Mouse (Mus musculus): ENCODE measurements around the gene Tmem63a. TPM values are rescaled to one million over a fixed set of nuclear protein-coding genes. Genes with fewer than 3 reads are reported as not detected.

The Tmem63a gene
- total RNA-seq, 1 experiment = 14.7 TPM

DNA sequence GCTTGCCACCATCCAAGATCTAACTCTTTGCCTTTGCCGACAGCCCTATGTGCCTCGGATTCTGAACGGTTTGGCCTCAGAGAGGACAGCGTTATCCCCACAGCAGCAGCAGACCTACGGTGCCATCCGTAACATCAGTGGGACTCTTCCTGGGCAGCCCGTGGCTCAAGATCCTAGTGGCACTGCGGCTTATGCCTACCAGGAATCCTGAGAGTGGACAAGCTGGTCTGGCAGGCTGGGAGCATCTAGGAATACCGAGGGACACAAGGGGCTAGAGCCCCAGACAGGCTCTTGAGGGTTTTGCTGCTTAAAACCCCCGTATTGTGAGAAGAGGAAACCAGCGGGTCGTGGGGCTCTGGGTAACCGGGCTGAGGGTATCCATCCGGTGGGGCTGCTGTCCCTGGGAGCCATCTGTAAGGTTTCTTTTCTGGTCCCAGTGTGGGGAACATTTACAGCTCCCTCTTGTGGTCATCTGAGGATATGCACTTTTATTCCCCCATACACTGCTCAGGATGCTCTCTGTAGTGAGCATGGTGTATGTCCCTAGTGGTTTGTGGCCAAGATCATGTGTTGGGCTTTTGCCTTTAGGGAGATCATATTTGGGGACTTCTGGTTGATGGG, 32.1 kb downstream of the Tmem63a start:
- DNase-seq (ENCODE audit: low read depth, low spot score) = peak; percentile 70
- H3K36me3 ChIP-seq (ENCODE audit: control insufficient read depth, insufficient read depth, low read length, poor library complexity, severe bottlenecking) = peaks cover 10% of the 10 kb centered on the region; the same call in 1 of the 2 replicates

DNA sequence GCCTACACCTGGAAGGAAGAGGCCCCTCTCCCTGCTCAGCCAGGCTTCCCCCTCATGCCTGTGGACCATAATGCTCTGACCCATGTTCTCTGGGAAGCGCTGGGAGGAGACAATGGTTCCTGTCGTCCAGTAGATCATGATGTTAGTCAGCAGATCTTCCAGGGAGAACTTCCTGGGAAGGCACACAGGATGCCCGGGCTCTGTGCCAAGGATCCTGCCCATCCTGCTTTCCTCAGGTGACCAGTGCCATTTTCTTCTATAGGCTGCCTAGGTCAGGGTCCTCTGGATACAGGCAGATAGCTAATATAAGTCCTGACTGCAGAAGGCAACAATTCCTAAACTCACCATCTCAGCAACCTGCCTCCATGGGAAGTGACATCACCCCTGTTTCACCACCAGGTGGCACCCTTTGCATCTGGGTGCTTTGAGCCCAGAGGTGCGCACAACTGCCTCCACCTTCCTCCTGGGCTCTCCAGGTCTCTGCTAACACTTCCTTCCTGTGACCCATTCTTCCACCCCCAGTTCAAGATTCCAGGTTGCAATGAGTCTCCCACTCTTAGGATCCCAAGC, 34.1 kb downstream of the Tmem63a start:
- H3K9ac ChIP-seq (ENCODE audit: insufficient read depth, low read depth, low read length, poor library complexity, severe bottlenecking) = no peak overlapping the region
- TF ChIP-seq ZC3H11A (IDR thresholded peaks at IDR 0.05; ENCODE audit: borderline replicate concordance, low read depth, low read length) (peak; percentile 38; the same call in 1 of the 2 replicates), CHD2 (IDR thresholded peaks at IDR 0.05; ENCODE audit: low read depth, low read length) (no peak), ZNF384 (IDR thresholded peaks at IDR 0.05; ENCODE audit: low read depth, low read length) (no peak), MAFK (IDR thresholded peaks at IDR 0.05; ENCODE audit: insufficient read depth, low read depth, low read length) (no peak), HCFC1 (IDR thresholded peaks at IDR 0.05; ENCODE audit: borderline replicate concordance, insufficient read depth, low read length) (no peak)
- DNase-seq (ENCODE audit: low read depth, low spot score) = peak; percentile 56
- in situ Hi-C loops (cut with MboI; ENCODE audit: low sequenced_read_pairs in 2 of 2, unreplicated experiment in 2 of 2) = no loop called here
- H3K4me3 ChIP-seq (ENCODE audit: insufficient read depth in 1 of 2, low read depth in 1 of 2, low read length in 2 of 2, poor library complexity in 1 of 2, severe bottlenecking in 1 of 2) = no peak overlapping the region
- peaks cover 7% of the 10 kb centered on the region; the same call in 1 of the 2 replicates for H3K36me3 ChIP-seq (ENCODE audit: control insufficient read depth, insufficient read depth, low read length, poor library complexity, severe bottlenecking)
- H3K4me1 ChIP-seq (ENCODE audit: control insufficient read depth in 2 of 2, insufficient read depth in 2 of 2, low read length in 2 of 2, poor library complexity in 1 of 2) = peaks cover 0 to 25% of the 10 kb centered on the region in 2 experiments; a peak in 2 of 4 replicates
- H3K27ac ChIP-seq (ENCODE audit: insufficient read depth, low read depth, low read length, poor library complexity, severe bottlenecking) = no peak overlapping the region
- no peaks in the 10 kb centered on the region for H3K9me3 ChIP-seq (ENCODE audit: control insufficient read depth, insufficient read depth, low read depth, low read length)

More for the DNA sequence above, 32.1 kb downstream of the Tmem63a start:
- peak overlapping the region; percentile 6; the same call in 1 of the 2 replicates for H3K27ac ChIP-seq (ENCODE audit: insufficient read depth, low read depth, low read length, poor library complexity, severe bottlenecking)
- H3K9ac ChIP-seq (ENCODE audit: insufficient read depth, low read depth, low read length, poor library complexity, severe bottlenecking) = no peak overlapping the region
- peaks cover 0 to 12% of the 10 kb centered on the region in 2 experiments; a peak in 2 of 4 replicates for H3K4me1 ChIP-seq (ENCODE audit: control insufficient read depth in 2 of 2, insufficient read depth in 2 of 2, low read length in 2 of 2, poor library complexity in 1 of 2)
- TF ChIP-seq MAFK (IDR thresholded peaks at IDR 0.05; ENCODE audit: insufficient read depth, low read depth, low read length) = no peak
- TF ChIP-seq ZC3H11A (IDR thresholded peaks at IDR 0.05; ENCODE audit: borderline replicate concordance, low read depth, low read length) = 0 out of 2 replicates have a peak, but pooled peaks have one; percentile 43
- no peak overlapping the region for H3K4me3 ChIP-seq (ENCODE audit: insufficient read depth in 1 of 2, low read depth in 1 of 2, low read length in 2 of 2, poor library complexity in 1 of 2, severe bottlenecking in 1 of 2)
- no peaks in the 10 kb centered on the region for H3K9me3 ChIP-seq (ENCODE audit: control insufficient read depth, insufficient read depth, low read depth, low read length)
- in situ Hi-C loops (cut with MboI; ENCODE audit: low sequenced_read_pairs in 2 of 2, unreplicated experiment in 2 of 2) = no loop called here

DNA sequence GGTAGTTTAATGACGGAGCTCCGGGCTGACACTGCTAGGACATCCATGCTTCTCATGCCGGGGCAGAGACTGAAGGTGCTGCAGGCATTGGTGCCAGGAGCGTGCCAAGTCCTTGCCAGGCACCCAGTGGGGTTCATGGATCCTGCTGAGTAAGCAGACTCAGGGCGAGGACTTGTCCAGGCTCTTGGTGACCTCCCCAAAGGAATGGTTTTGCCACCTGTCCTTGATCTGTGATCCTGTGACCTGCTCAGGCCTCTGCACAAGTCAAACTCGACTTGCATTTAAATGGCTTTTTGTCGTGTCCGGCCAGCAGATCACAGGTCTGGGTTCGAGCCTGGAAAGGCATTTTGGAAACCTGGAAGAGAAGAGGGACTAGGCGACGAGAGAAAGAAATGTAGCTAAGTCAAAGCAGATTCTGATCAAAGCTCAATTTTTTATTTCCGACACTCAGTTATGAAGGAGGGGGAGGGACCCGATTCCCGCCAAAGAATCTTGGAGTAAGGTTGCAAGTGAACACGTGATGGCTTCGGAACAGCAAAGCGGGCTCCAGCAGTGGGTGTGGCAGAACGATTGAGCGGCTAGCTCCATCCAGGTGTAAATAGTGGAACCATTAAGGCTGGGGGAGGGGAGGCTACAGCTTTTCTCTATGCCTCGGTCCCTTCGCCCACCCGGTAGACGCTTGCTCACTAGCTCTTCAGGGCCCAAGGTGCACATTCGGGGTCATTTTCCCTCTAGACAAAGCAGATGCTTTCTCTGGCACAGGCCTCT, 37.5 kb downstream of the Tmem63a start:
- peak overlapping the region; percentile 27; the same call in 1 of the 2 replicates for H3K9ac ChIP-seq (ENCODE audit: insufficient read depth, low read depth, low read length, poor library complexity, severe bottlenecking)
- peak; percentile 35; the same call in 1 of the 2 replicates for TF ChIP-seq MAFK (IDR thresholded peaks at IDR 0.05; ENCODE audit: insufficient read depth, low read depth, low read length)
- TF ChIP-seq HCFC1 (IDR thresholded peaks at IDR 0.05; ENCODE audit: borderline replicate concordance, insufficient read depth, low read length) = no peak
- no peak for TF ChIP-seq CHD2 (IDR thresholded peaks at IDR 0.05; ENCODE audit: low read depth, low read length)
- TF ChIP-seq ZC3H11A (IDR thresholded peaks at IDR 0.05; ENCODE audit: borderline replicate concordance, low read depth, low read length) = no peak
- TF ChIP-seq ZNF384 (IDR thresholded peaks at IDR 0.05; ENCODE audit: low read depth, low read length) = no peak
- peaks cover 0 to 19% of the 10 kb centered on the region in 2 experiments; a peak in 1 of 4 replicates for H3K4me1 ChIP-seq (ENCODE audit: control insufficient read depth in 2 of 2, insufficient read depth in 2 of 2, low read length in 2 of 2, poor library complexity in 1 of 2)
- DNase-seq (ENCODE audit: low read depth, low spot score) = no peak
- H3K36me3 ChIP-seq (ENCODE audit: control insufficient read depth, insufficient read depth, low read length, poor library complexity, severe bottlenecking) = no peaks in the 10 kb centered on the region
- in situ Hi-C loops (cut with MboI; ENCODE audit: low sequenced_read_pairs in 2 of 2, unreplicated experiment in 2 of 2) = no loop called here
- H3K4me3 ChIP-seq (ENCODE audit: insufficient read depth in 1 of 2, low read depth in 1 of 2, low read length in 2 of 2, poor library complexity in 1 of 2, severe bottlenecking in 1 of 2) = peak overlapping the region; percentile 9 to 11; a peak in 1 of 4 replicates
- H3K9me3 ChIP-seq (ENCODE audit: control insufficient read depth, insufficient read depth, low read depth, low read length) = no peaks in the 10 kb centered on the region
- peak overlapping the region; percentile 75 for H3K27ac ChIP-seq (ENCODE audit: insufficient read depth, low read depth, low read length, poor library complexity, severe bottlenecking)

DNA sequence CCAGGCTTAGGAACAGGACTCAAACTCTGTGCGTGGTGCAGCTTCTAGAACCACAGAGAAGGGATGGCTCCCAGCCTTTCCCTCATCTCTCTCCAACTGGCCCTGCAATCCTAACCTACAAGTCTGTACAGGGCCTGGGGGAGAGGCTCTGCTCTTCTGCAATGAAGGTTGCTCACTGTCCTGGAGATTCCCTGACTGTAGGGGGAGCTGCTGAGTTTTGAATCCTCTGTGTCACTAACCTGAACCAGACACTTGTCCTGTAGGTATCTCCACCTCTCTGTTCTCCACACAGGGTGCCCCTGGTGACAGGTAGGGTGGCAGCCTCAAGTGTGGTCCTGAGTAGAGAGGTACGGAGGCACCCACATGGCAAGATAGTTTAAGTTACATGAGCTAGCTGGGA, 38.3 kb downstream of the Tmem63a start:
- in situ Hi-C loops (cut with MboI; ENCODE audit: low sequenced_read_pairs in 2 of 2, unreplicated experiment in 2 of 2) = no loop called here
- Histone ChIP-seq H3K4me3 (ENCODE audit: insufficient read depth in 1 of 2, low read depth in 1 of 2, low read length in 2 of 2, poor library complexity in 1 of 2, severe bottlenecking in 1 of 2) (no peak overlapping the region), H3K27ac (ENCODE audit: insufficient read depth, low read depth, low read length, poor library complexity, severe bottlenecking) (peak overlapping the region; percentile 75; the same call in 1 of the 2 replicates), H3K36me3 (ENCODE audit: control insufficient read depth, insufficient read depth, low read length, poor library complexity, severe bottlenecking) (no peaks in the 10 kb centered on the region), H3K9ac (ENCODE audit: insufficient read depth, low read depth, low read length, poor library complexity, severe bottlenecking) (peak overlapping the region; percentile 27; the same call in 1 of the 2 replicates), H3K4me1 (ENCODE audit: control insufficient read depth in 2 of 2, insufficient read depth in 2 of 2, low read length in 2 of 2, poor library complexity in 1 of 2) (peaks cover 0 to 19% of the 10 kb centered on the region in 2 experiments; a peak in 1 of 4 replicates), H3K9me3 (ENCODE audit: control insufficient read depth, insufficient read depth, low read depth, low read length) (no peaks in the 10 kb centered on the region)
- peak; percentile 57 for DNase-seq (ENCODE audit: low read depth, low spot score)
- TF ChIP-seq MAFK (IDR thresholded peaks at IDR 0.05; ENCODE audit: insufficient read depth, low read depth, low read length) = no peak
- TF ChIP-seq HCFC1 (IDR thresholded peaks at IDR 0.05; ENCODE audit: borderline replicate concordance, insufficient read depth, low read length) = no peak
- no peak for TF ChIP-seq CHD2 (IDR thresholded peaks at IDR 0.05; ENCODE audit: low read depth, low read length)
- TF ChIP-seq ZNF384 (IDR thresholded peaks at IDR 0.05; ENCODE audit: low read depth, low read length) = no peak
- no peak for TF ChIP-seq ZC3H11A (IDR thresholded peaks at IDR 0.05; ENCODE audit: borderline replicate concordance, low read depth, low read length)

All from ES-E14 (cell line).